Mouse (Mus musculus) embryo, embryonic 9.5 days (tissue): ENCODE measurements around the gene Kif5a.
"Not testable (repeated sequence)": the region's sequence is repeated elsewhere in the genome, so short reads cannot be mapped to it uniquely, and the experiment has no call there.

Experiments used
- DNase-seq: peaks from one replicate; pipeline ENCODE4 v3.0.0-alpha.2; 2017; ENCODE audit errors: extremely low spot score

Gene Kif5a

GRCm38 (mm10) chr10:127193011-127193410, 70.1 kb downstream of the Kif5a start:
- DNase-seq, result no peak

GRCm38 (mm10) chr10:127192057-127192328, 71.2 kb downstream of the Kif5a start:
- DNase-seq, result not testable (repeated sequence)

- DNase-seq, result no peak
Observed at GRCm38 (mm10) chr10:127191191-127192056, 71.7 kb downstream of the Kif5a start.

GRCm38 (mm10) chr10:127190398-127191190, 72.6 kb downstream of the Kif5a start:
- DNase-seq, result no peak

- peak; percentile 85 for DNase-seq
Observed at GRCm38 (mm10) chr10:127189651-127190381, 73.3 kb downstream of the Kif5a start, which contains the start of gene Arhgef25. Gene Arhgef25 (minus strand): TSS chr10:127190083.

GRCm38 (mm10) chr10:127189116-127189650, 74.0 kb downstream of the Kif5a start:
- no peak for DNase-seq

- peak; percentile 92 for DNase-seq
Observed at GRCm38 (mm10) chr10:127188465-127189115, 74.6 kb downstream of the Kif5a start.

GRCm38 (mm10) chr10:127188079-127188453, 75.1 kb downstream of the Kif5a start:
- DNase-seq, result no peak

GRCm38 (mm10) chr10:127187371-127188078, 75.6 kb downstream of the Kif5a start:
- no peak for DNase-seq

- no peak for DNase-seq
Observed at GRCm38 (mm10) chr10:127186451-127186850, 76.7 kb downstream of the Kif5a start.

- no peak for DNase-seq
Observed at GRCm38 (mm10) chr10:127185506-127185905, 77.6 kb downstream of the Kif5a start.

GRCm38 (mm10) chr10:127185101-127185500, 78.0 kb downstream of the Kif5a start:
- no peak for DNase-seq

- DNase-seq, result peak; percentile 45
Observed at GRCm38 (mm10) chr10:127183759-127184158, 79.4 kb downstream of the Kif5a start.

GRCm38 (mm10) chr10:127182624-127183023, 80.5 kb downstream of the Kif5a start:
- no peak for DNase-seq

GRCm38 (mm10) chr10:127181566-127181965, 81.6 kb downstream of the Kif5a start:
- DNase-seq, result no peak

GRCm38 (mm10) chr10:127180695-127181047, 82.5 kb downstream of the Kif5a start:
- no peak for DNase-seq

GRCm38 (mm10) chr10:127179871-127180694, 83.1 kb downstream of the Kif5a start, which contains the start of gene Slc26a10:
Gene Slc26a10 (minus strand): TSS chr10:127180645.
- no peak for DNase-seq

GRCm38 (mm10) chr10:127178286-127179027, 84.7 kb downstream of the Kif5a start:
- DNase-seq, result no peak

GRCm38 (mm10) chr10:127177719-127178118, 85.4 kb downstream of the Kif5a start:
- DNase-seq, result peak; percentile 87
